Mouse (Mus musculus) activated CD4-positive, CD25-positive, alpha-beta regulatory T cell (primary cell): ENCODE results near the gene Gprasp1. TPM values are rescaled to one million over a fixed set of nuclear protein-coding genes. Genes with fewer than 3 reads are reported as not detected.

Source experiments
- polyA plus RNA-seq, 2 experiments: library from polyadenylated mRNA; unstranded; fragments of 100-300 nt; shearing (Covaris generic); gene quantifications; one replicate each; pipeline ENCODE4 v1.2.1; 2017

Gene Gprasp1
- 10 to 100 TPM; 11.9 to 20.2 TPM for polyA plus RNA-seq

DNA sequence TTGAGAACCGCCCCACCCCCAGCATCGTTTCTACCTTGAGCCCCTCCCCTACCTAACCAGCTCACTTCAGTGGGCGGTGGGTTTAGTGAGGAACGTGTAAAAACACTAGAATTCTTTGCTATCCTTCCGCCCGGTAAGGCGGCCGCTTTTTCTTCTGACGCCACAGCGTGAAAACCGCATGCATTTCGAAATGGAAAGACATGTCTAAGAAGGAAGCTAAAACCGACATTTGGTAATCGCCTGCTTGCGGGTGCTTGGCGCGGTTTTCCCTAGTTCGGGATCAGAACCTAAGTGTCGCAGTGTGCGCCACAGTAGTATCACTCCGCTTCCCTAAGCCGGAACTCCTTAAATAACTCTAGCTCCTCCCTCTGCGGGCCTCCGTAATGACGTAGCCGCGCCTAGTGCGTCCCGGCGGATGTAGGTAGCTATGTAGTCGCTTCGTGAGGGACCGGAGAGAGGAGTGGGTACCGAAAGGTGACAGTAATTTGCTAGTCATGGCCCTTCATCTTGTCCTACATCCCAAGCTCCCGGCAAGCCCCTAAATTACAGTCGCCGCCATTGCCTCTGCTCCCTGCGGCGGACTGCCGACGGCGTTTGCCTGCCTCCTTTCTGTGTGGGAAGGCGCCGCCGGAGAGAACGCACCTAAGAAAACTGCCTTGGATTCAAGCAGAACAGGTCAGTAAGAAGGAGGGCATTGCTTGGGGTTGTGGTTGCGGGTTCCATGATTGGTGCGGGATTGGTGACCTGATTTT is at the start of gene Gprasp1, which contains the start of gene Armcx5:
Gene Gprasp1, plus strand, starts transcription at position 430 of the 752 bp plus-strand sequence.
Gene Armcx5, plus strand, starts transcription at position 430 of the 752 bp plus-strand sequence.

DNA sequence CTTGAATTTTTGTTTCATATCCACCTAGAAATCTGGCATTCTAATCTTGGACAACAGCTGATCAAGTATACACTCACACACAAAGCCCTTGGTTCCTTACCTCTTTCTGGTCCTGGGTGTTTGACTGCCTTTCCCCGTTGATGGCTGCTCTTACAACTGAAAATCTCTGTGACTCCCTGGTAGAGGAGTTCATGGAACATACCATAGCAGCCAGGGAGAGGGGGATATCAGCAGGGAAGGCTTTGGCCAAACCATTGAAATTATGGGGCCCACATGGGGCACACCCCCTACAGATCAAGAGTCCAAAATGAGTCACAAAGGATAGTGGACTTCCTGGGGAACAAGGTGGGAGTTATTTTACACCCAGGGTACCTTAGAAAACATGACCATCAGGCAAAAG is 48.9 kb upstream of the Gprasp1 start, which contains the start of gene Tcp11x2:
Gene Tcp11x2, minus strand, starts transcription at position 158 of the 400 bp plus-strand sequence.

GRCm38 (mm10) chrX:135725161-135725560 is 17.4 kb upstream of the Gprasp1 start, which contains the start of gene Tmsb15a:
Gene Tmsb15a (minus strand): TSS chrX:135725261.

DNA sequence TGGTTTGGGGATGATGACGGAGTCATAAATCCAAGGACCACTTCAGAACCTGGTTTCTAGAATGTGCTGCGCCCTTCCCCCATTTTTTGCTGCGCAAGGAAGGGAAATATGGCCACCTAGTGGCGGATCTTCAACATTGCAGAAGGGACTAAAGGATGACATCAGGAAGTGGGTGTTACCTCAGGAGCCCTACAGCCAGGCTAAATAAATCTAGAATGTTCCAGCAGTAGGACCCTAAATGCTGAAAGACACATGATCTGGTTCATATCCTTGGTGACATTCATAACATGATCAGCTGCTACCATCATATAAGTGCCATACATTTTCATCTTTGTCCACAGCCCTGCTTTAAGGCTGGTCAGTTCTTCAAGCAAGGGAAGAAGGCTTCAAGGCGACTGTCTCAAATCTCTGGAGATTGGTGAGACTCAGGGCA is 54.7 kb downstream of the Gprasp1 start, which contains the start of gene Bhlhb9:
Gene Bhlhb9, plus strand, starts transcription at position 383 of the 433 bp plus-strand sequence.

DNA sequence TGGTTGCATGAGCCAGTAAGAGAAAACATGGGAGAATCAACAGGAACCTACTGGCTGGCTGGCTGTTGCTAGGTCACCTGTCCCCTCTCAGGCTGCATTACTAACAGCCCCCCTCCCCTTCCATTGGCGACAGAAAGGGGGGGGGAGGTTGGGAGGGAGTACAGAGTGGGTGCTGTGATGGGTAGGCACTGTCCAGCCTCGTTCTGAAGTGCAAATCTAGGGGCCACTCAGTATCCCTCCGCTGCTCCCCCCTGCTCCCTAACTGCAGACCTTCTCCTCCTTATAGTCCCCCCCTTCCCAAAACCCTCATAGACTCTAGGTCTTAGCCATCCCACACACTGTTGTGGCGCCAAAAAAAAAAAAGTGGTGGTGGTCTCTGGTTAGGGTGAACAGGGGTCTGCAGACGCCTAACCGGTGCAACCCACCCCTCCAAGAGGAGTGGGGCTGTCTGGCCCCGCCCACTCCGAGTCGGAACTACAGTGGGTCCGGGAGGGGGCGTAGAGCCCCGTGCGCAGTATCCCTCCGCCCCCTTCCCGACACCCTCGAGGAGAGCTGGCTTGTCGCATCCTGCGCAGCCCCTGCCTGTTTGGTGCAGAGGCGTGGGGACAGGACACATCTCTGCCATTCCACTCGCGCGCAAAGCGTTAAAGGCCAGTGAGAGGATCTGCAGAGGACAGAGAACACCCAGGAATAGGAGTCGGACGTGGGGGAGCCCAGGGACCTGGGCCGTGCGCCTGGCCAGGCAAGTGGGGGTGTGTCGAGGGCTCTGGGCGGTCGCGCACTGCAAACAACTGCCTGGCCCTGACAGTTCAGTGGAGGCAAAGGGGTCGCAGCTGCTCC is 96.2 kb downstream of the Gprasp1 start, which contains the start of gene Gprasp2:
Gene Gprasp2, plus strand, starts transcription at position 514 of the 840 bp plus-strand sequence.

Other genes with a start within 250 kb of the Gprasp1 start
- not detected for gene AV320801, start 248.1 kb upstream of the Gprasp1 start, polyA plus RNA-seq
- gene Nxf7, start 144.0 kb upstream of the Gprasp1 start, polyA plus RNA-seq, result not detected
- gene Prame, start 115.0 kb upstream of the Gprasp1 start, polyA plus RNA-seq, result not detected
- gene Tcp11x2, start 48.9 kb upstream of the Gprasp1 start, polyA plus RNA-seq, result not detected
- gene Tmsb15a, start 17.5 kb upstream of the Gprasp1 start, polyA plus RNA-seq, result not detected
- 10 to 100 TPM; 11.2 to 19.8 TPM for gene Armcx5, start within 50 bp of the Gprasp1 start, polyA plus RNA-seq
- 10 to 100 TPM; 25.3 to 27.9 TPM for gene Bhlhb9, start 54.9 kb downstream of the Gprasp1 start, polyA plus RNA-seq
- gene Gprasp2, start 96.3 kb downstream of the Gprasp1 start, polyA plus RNA-seq, result 1 to 10 TPM; 2.9 to 3.4 TPM